Mouse (Mus musculus): ENCODE data around the gene Minpp1. TPM values are rescaled to one million over a fixed set of nuclear protein-coding genes. Genes with fewer than 3 reads are reported as not detected.

Gene Minpp1
- polyA plus RNA-seq, 1 experiment: 10.5 TPM

DNA sequence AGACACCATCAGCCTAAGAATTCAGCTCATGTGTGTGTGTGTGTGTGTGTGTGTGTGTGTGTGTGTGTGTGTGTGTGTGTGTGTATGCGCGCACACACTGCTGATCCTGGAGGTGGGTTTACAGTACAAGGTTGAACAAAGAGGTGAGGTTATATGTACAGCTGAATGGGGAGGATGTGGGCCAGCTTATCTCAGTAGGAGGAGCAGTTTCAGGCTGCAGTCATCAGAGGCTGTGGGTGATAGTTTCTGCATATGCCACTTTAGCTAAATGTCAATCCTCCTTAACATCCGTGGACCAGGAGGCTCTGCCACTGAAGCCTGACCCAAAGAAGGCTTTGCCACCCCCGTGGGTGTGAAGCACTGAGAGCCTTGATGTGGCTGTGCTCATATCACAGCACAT, 20.3 kb upstream of the Minpp1 start:
- Histone ChIP-seq H3K27me3 (ENCODE audit: control insufficient read depth, insufficient read depth, low read length) (no peaks in the 10 kb centered on the region), H3K4me1 (ENCODE audit: control insufficient read depth, insufficient read depth, low read length) (no peaks in the 10 kb centered on the region), H3K4me3 (ENCODE audit: control insufficient read depth, low read depth, low read length) (no peak overlapping the region), H3K27ac (ENCODE audit: control insufficient read depth, insufficient read depth, low read depth, low read length) (no peak overlapping the region), H3K36me3 (ENCODE audit: control insufficient read depth, insufficient read depth, low read length) (no peaks in the 10 kb centered on the region)
- TF ChIP-seq CTCF (IDR thresholded peaks at IDR 0.05; ENCODE audit: control insufficient read depth, insufficient read depth, insufficient replicate concordance, low read depth, low read length) (no peak), POLR2A (IDR thresholded peaks at IDR 0.05; ENCODE audit: control insufficient read depth, low read depth, low read length) (no peak)

DNA sequence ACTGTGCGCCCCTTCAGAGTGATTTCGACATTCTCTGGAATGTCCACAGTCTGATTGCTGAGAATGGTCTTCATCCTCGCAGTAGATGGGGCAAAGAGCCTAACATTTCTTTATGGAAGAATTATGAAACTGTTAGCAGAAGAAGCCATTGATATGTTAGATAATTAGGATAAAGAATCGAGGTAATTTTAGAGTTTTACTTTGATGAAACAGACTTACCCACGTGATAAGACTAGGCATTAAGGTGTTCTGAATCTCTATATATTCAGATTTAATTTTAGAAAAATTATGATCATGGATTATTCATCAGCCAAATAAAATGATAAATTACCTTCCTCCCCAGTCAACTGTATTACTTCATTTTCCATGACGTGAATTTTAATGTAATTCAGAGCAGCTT, 19.1 kb upstream of the Minpp1 start, which contains the start of gene Rpl9-ps6:
Gene Rpl9-ps6 (minus strand): TSS at position 101 of the 400 bp plus-strand sequence.
- no peaks in the 10 kb centered on the region for H3K4me1 ChIP-seq (ENCODE audit: control insufficient read depth, insufficient read depth, low read length)
- H3K27me3 ChIP-seq (ENCODE audit: control insufficient read depth, insufficient read depth, low read length): no peaks in the 10 kb centered on the region
- no peaks in the 10 kb centered on the region for H3K36me3 ChIP-seq (ENCODE audit: control insufficient read depth, insufficient read depth, low read length)
- H3K27ac ChIP-seq (ENCODE audit: control insufficient read depth, insufficient read depth, low read depth, low read length): no peak within 1 kb of the TSS
- no peak for TF ChIP-seq CTCF (IDR thresholded peaks at IDR 0.05; ENCODE audit: control insufficient read depth, insufficient read depth, insufficient replicate concordance, low read depth, low read length)
- TF ChIP-seq POLR2A (IDR thresholded peaks at IDR 0.05; ENCODE audit: control insufficient read depth, low read depth, low read length): no peak
- no peak within 1 kb of the TSS for H3K4me3 ChIP-seq (ENCODE audit: control insufficient read depth, low read depth, low read length)

DNA sequence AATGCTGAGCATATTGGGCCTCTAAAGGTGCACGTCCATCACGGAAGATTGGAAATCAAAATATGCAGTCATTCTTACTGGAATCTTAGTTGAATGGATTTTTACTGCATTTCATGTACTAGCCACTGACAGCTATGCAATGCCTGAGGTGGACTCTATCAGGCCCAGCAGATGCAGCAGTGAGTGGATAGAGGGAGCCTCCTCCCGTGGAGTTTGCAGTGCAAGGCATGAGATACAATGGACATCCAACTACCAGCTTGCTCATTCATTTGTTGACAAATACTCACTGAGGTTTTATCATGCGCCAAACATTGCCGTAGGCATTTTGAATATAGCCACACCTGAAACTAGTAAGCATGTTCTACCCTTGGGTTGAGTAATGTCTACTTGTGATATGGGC, 18.2 kb upstream of the Minpp1 start:
- Histone ChIP-seq H3K27me3 (ENCODE audit: control insufficient read depth, insufficient read depth, low read length) (no peaks in the 10 kb centered on the region), H3K4me1 (ENCODE audit: control insufficient read depth, insufficient read depth, low read length) (no peaks in the 10 kb centered on the region), H3K36me3 (ENCODE audit: control insufficient read depth, insufficient read depth, low read length) (no peaks in the 10 kb centered on the region), H3K4me3 (ENCODE audit: control insufficient read depth, low read depth, low read length) (no peak overlapping the region), H3K27ac (ENCODE audit: control insufficient read depth, insufficient read depth, low read depth, low read length) (no peak overlapping the region)
- TF ChIP-seq CTCF (IDR thresholded peaks at IDR 0.05; ENCODE audit: control insufficient read depth, insufficient read depth, insufficient replicate concordance, low read depth, low read length): no peak
- no peak for TF ChIP-seq POLR2A (IDR thresholded peaks at IDR 0.05; ENCODE audit: control insufficient read depth, low read depth, low read length)

DNA sequence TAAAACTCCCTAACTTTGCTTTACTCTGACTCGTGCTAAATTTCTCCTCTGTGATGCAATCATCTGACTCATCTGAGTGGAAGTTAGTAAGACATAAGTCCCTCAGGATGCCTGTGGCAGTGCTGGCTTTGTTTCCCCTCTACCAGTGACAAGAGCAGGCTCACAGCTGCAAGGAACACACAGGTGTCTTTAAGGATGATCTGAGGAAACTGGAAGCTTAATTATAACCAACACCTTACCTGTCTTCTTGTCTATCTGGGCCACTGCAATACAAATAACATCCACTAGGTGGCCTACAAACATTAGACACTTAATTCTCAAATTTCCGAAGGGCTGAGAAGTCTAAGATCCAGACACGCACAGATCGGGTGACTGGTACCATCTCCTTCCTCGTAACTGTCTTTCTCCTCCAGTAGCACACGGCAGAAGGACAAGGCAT, 15.5 kb upstream of the Minpp1 start:
- no peaks in the 10 kb centered on the region for H3K4me1 ChIP-seq (ENCODE audit: control insufficient read depth, insufficient read depth, low read length)
- no peak for TF ChIP-seq POLR2A (IDR thresholded peaks at IDR 0.05; ENCODE audit: control insufficient read depth, low read depth, low read length)
- no peak for TF ChIP-seq CTCF (IDR thresholded peaks at IDR 0.05; ENCODE audit: control insufficient read depth, insufficient read depth, insufficient replicate concordance, low read depth, low read length)
- H3K36me3 ChIP-seq (ENCODE audit: control insufficient read depth, insufficient read depth, low read length): no peaks in the 10 kb centered on the region
- no peaks in the 10 kb centered on the region for H3K27me3 ChIP-seq (ENCODE audit: control insufficient read depth, insufficient read depth, low read length)
- no peak overlapping the region for H3K27ac ChIP-seq (ENCODE audit: control insufficient read depth, insufficient read depth, low read depth, low read length)
- H3K4me3 ChIP-seq (ENCODE audit: control insufficient read depth, low read depth, low read length): no peak overlapping the region

DNA sequence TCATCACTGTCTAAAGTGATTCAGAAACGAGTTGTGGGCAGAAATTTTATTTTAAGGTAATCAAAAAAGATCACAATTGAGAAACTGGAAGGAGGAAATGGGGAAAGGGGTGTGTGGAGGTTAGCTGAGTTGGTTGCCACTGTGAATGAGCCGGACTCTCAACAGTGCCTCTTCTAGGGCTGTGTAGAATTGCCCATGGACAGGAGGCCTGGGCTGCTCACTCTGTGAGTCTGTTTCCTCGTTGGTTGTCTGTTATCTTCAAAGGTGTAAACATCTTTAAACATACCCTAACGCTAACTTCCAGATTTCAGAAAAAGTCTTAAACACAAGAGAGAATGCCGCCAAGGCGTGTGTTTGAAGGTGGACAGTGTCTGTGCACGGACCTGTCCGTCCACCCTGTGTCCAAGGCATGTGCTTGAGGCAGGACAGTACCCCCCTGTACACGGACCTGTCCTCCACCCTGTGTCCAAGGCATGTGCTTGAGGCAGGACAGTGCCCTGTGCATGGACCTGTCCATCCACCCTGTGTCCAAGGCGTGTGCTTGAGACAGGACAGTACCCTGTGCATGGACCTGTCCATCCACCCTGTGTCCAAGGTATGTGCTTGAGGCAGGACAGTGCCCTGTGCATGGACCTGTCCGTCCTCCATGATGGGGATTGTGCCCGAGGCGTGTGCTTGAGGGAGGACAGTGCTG, 14.9 kb upstream of the Minpp1 start:
- TF ChIP-seq POLR2A (IDR thresholded peaks at IDR 0.05; ENCODE audit: control insufficient read depth, low read depth, low read length) (no peak), CTCF (IDR thresholded peaks at IDR 0.05; ENCODE audit: control insufficient read depth, insufficient read depth, insufficient replicate concordance, low read depth, low read length) (no peak)
- Histone ChIP-seq H3K27me3 (ENCODE audit: control insufficient read depth, insufficient read depth, low read length) (no peaks in the 10 kb centered on the region), H3K4me1 (ENCODE audit: control insufficient read depth, insufficient read depth, low read length) (no peaks in the 10 kb centered on the region), H3K27ac (ENCODE audit: control insufficient read depth, insufficient read depth, low read depth, low read length) (no peak overlapping the region), H3K36me3 (ENCODE audit: control insufficient read depth, insufficient read depth, low read length) (no peaks in the 10 kb centered on the region), H3K4me3 (ENCODE audit: control insufficient read depth, low read depth, low read length) (no peak overlapping the region)

DNA sequence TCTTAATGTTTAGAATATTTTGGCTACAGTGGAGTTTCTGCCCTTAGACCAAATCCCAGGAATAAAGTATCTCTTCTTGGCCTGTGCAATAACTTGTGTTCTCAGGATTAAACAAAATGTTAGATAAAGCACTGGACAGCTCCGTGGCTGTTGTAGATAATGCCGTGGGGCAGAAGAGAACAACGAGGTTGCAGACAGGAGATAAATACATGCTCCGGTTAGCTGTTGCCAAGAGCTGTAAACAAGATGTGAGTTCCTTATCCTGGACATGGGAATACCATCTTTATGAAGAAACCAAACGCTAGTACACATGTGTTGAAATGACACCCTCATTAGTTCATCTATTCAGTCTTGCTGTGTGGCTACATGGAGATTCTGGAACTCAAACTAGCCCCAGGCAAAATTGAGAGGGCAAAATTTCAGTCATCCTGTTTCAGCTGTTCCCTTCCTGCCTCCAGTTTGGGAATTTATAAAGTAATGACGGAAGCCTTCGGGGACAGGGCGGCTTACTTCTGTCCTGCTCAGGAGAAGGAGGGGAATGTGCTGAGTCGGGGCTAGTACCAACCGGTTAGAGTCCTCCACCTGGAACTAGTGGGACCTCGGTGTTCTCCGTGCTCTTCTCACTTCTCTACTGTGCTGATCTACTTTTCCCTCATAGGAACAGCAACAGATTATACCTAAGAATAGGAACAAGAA, 9.4 kb upstream of the Minpp1 start:
- TF ChIP-seq POLR2A (IDR thresholded peaks at IDR 0.05; ENCODE audit: control insufficient read depth, low read depth, low read length) (no peak), CTCF (IDR thresholded peaks at IDR 0.05; ENCODE audit: control insufficient read depth, insufficient read depth, insufficient replicate concordance, low read depth, low read length) (no peak)
- Histone ChIP-seq H3K4me1 (ENCODE audit: control insufficient read depth, insufficient read depth, low read length) (no peaks in the 10 kb centered on the region), H3K36me3 (ENCODE audit: control insufficient read depth, insufficient read depth, low read length) (no peaks in the 10 kb centered on the region), H3K27ac (ENCODE audit: control insufficient read depth, insufficient read depth, low read depth, low read length) (no peak overlapping the region), H3K4me3 (ENCODE audit: control insufficient read depth, low read depth, low read length) (no peak overlapping the region), H3K27me3 (ENCODE audit: control insufficient read depth, insufficient read depth, low read length) (no peaks in the 10 kb centered on the region)

DNA sequence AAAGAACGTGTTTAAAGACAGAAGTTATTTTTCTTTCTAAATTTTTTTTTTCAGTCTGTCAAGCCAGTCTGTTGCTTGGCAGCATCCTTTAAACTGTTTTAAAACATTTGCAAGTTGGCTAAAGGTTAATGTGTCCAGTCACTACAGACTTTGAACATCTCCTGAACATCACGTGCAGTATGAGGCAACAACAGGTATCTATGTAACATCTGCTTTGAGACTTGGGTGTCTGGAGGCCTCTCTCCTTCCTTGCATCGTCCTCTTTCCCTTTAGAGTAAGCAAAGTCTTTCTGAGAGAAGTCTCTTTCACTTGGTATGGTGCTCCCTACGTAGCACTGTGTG, 8.9 kb upstream of the Minpp1 start:
- no peaks in the 10 kb centered on the region for H3K27me3 ChIP-seq (ENCODE audit: control insufficient read depth, insufficient read depth, low read length)
- no peak for TF ChIP-seq POLR2A (IDR thresholded peaks at IDR 0.05; ENCODE audit: control insufficient read depth, low read depth, low read length)
- TF ChIP-seq CTCF (IDR thresholded peaks at IDR 0.05; ENCODE audit: control insufficient read depth, insufficient read depth, insufficient replicate concordance, low read depth, low read length): no peak
- no peaks in the 10 kb centered on the region for H3K4me1 ChIP-seq (ENCODE audit: control insufficient read depth, insufficient read depth, low read length)

More for the DNA sequence above, 8.9 kb upstream of the Minpp1 start:
- no peaks in the 10 kb centered on the region for H3K36me3 ChIP-seq (ENCODE audit: control insufficient read depth, insufficient read depth, low read length)
- H3K27ac ChIP-seq (ENCODE audit: control insufficient read depth, insufficient read depth, low read depth, low read length): no peak overlapping the region
- no peak overlapping the region for H3K4me3 ChIP-seq (ENCODE audit: control insufficient read depth, low read depth, low read length)
